Mouse (Mus musculus) stomach, embryonic 14.5 days (tissue): Measurements from ENCODE around the gene Bcl9l. TPM values are rescaled to one million over a fixed set of nuclear protein-coding genes. Genes with fewer than 3 reads are reported as not detected.

Source experiments
- ATAC-seq: fragments of 200-750 bp; cut with Nextera tagmentation; 2 replicates; pipeline ENCODE4 v1.8.0; 2017; ENCODE audit warnings: low read depth, moderate TSS enrichment; ENCODE audit not compliant: insufficient number of reproducible peaks, insufficient read depth, low FRiP score
- H3K27ac ChIP-seq: fragments of 300-500 bp; sonication (generic); 2 replicates; pipeline ENCODE4 v1.5.1; 2014; ENCODE audit warnings: mild to moderate bottlenecking, low read length, moderate library complexity, mixed read lengths
- H3K27me3 ChIP-seq: fragments of 300-500 bp; sonication (generic); 2 replicates; pipeline ENCODE4 v1.6.1; 2014; ENCODE audit warnings: low read length, control low read depth, mixed read lengths; ENCODE audit not compliant: control insufficient read depth, insufficient read depth
- H3K36me3 ChIP-seq: fragments of 300-500 bp; sonication (generic); 2 replicates; pipeline ENCODE4 v1.6.1; 2014; ENCODE audit warnings: mild to moderate bottlenecking, control low read depth, low read length, moderate library complexity, mixed read lengths; ENCODE audit not compliant: control insufficient read depth, insufficient read depth
- H3K4me1 ChIP-seq: fragments of 300-500 bp; sonication (generic); 2 replicates; pipeline ENCODE4 v1.6.1; 2014; ENCODE audit warnings: low read length, control low read depth, mixed read lengths; ENCODE audit not compliant: control insufficient read depth, insufficient read depth
- H3K4me2 ChIP-seq: fragments of 300-500 bp; sonication (generic); replicated peaks from 2 replicates; pipeline ENCODE4 v1.6.1; 2014; ENCODE audit warnings: low read depth, low read length, control low read depth
- H3K4me3 ChIP-seq: fragments of 300-500 bp; sonication (generic); 2 replicates; pipeline ENCODE4 v1.5.1; 2014; ENCODE audit warnings: low read depth, low read length, control low read depth
- H3K9ac ChIP-seq: fragments of 300-500 bp; sonication (generic); replicated peaks from 2 replicates; pipeline ENCODE4 v1.6.1; 2014; ENCODE audit warnings: low read depth, mild to moderate bottlenecking, control low read depth, low read length, moderate library complexity, mixed read lengths
- H3K9me3 ChIP-seq: fragments of 300-500 bp; sonication (generic); 2 replicates; pipeline ENCODE4 v1.6.1; 2016; ENCODE audit warnings: low read depth, low read length, control low read depth; ENCODE audit not compliant: control insufficient read depth
- WGBS: fragments of 180-500 bp; shearing (Covaris S2); extraction: QIAGEN DNeasy Blood & Tissue Kit; methylation state at CpG from one replicate; pipeline ENCODE4 v1.1.7; 2014; 5-methylcytosine and 5-hydroxymethylcytosine counted together
- polyA plus RNA-seq: library from polyadenylated mRNA; unstranded; fragments of >200 nt; fragmentation: Nextera tagmentation; extraction: Ambion mirVana; gene quantifications from 2 replicates; pipeline ENCODE4 v1.2.1, GENCODE M21; 2014

The Bcl9l gene
- polyA plus RNA-seq, 1 experiment from 2014 or later, result 16.3 TPM

DNA sequence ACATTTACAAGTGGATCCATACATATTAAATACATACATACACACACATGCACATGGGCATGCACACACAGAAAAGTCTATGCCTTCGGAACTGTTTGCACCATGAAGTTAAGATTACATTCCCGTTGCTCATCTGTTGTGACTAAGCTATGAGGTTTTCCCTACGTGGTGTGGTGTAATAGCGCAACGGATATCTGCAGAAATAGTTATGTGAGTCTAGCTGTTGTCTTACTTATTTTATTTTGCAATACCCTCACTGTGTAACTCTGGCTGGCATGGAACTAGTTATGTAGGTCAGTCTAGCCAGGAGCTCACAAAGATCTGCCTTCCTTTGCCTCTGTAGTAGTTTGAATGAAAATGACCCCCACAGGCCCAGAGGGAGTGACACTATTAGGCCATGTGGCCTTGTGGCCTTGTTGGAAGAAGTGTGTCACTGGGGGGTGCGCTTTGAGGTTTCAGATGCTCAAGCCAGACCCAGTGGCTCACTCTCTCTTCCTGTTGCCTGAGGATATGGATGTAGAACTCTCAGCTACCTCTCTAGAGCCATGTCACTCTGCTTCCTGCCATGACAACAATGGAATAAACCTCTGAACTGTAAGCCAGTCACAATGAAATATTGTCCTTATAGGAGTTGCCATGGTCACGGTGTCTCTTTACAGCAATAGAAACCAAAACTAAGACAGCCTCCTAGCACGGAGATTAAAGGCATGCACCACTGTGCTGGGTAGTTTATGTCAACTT lies 66.0 kb downstream of the Bcl9l start:
- no peaks in the 10 kb centered on the region for H3K36me3 ChIP-seq
- H3K4me3 ChIP-seq, result no peak overlapping the region
- H3K27ac ChIP-seq, result no peak overlapping the region
- no peak for ATAC-seq
- H3K9me3 ChIP-seq, result no peaks in the 10 kb centered on the region
- no peak overlapping the region for H3K9ac ChIP-seq
- no peaks in the 10 kb centered on the region for H3K4me1 ChIP-seq
- WGBS, result 92% methylated on average over 8 of the region's 8 CpGs
- no peak overlapping the region for H3K4me2 ChIP-seq
- H3K27me3 ChIP-seq, result no peaks in the 10 kb centered on the region

DNA sequence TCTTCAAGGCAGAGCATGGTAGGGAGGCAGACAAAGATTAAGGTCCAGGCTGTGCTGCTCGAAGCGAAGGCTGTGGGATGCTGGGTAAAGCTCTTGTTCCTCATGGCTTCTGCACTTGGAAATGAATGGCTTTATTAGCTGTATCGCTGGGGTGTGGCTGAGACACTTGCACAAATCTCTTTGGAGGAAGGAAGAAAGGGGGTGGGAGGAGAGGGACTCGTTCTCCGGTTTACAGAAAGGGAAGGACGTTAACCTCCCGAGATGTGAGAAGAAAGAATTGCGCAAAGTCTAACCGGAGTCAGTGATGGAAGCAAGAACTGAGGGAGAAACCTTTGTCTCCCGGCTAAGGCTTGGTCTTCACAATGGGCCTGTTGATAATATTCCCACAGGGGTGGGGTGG lies 68.5 kb downstream of the Bcl9l start:
- Histone ChIP-seq H3K4me2 (no peak overlapping the region), H3K36me3 (no peaks in the 10 kb centered on the region), H3K9ac (no peak overlapping the region), H3K9me3 (no peaks in the 10 kb centered on the region), H3K27ac (no peak overlapping the region), H3K4me1 (no peaks in the 10 kb centered on the region), H3K4me3 (no peak overlapping the region), H3K27me3 (no peaks in the 10 kb centered on the region)
- no peak for ATAC-seq
- WGBS, result 89% methylated on average over 10 of the region's 10 CpGs

DNA sequence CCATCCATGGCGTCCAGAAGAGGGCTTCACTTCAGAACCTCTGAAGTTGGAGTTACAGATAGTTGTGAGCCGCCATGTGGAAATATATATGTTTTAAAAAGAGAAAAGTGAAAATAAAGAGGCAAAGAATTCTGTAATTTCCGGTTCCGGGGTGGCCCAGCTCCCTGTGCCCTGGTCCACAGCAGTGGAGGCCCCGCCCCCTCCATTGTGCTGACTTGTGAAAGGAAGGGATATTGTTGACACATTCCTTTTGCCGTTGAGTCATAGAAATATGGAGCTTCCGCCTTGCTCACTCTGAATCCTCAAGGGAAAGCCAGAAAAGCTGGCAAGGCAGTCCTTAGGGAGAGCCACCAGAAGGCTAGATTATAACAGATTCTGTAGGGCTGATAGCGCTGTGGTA lies 69.5 kb downstream of the Bcl9l start:
- Histone ChIP-seq H3K36me3 (no peaks in the 10 kb centered on the region), H3K4me1 (no peaks in the 10 kb centered on the region), H3K9me3 (no peaks in the 10 kb centered on the region), H3K9ac (no peak overlapping the region), H3K4me2 (no peak overlapping the region), H3K4me3 (no peak overlapping the region), H3K27ac (no peak overlapping the region), H3K27me3 (no peaks in the 10 kb centered on the region)
- WGBS, result 61% methylated on average over 8 of the region's 8 CpGs
- peak; percentile 49; the same call in 1 of the 2 replicates for ATAC-seq

Other genes with a start within 250 kb of the Bcl9l start
- gene Cbl, start 248.8 kb upstream of the Bcl9l start, polyA plus RNA-seq, result 18.5 and 19.9 TPM in 2 replicates
- gene Ccdc153, start 242.1 kb upstream of the Bcl9l start, polyA plus RNA-seq, result not detected in 2 replicates
- 0.12 and 0.27 TPM in 2 replicates for gene Pdzd3, start 231.4 kb upstream of the Bcl9l start, polyA plus RNA-seq
- 7.2 and 8.4 TPM in 2 replicates for gene Nlrx1, start 214.2 kb upstream of the Bcl9l start, polyA plus RNA-seq
- gene Abcg4, start 194.2 kb upstream of the Bcl9l start, polyA plus RNA-seq, result 5.1 and 5.9 TPM in 2 replicates
- gene Hinfp, start 177.2 kb upstream of the Bcl9l start, polyA plus RNA-seq, result 21.3 and 23.4 TPM in 2 replicates
- gene C2cd2l, start 162.5 kb upstream of the Bcl9l start, polyA plus RNA-seq, result 5.7 and 9.6 TPM in 2 replicates
- gene Dpagt1, start 156.8 kb upstream of the Bcl9l start, polyA plus RNA-seq, result 44.5 and 46.7 TPM in 2 replicates
- gene H2afx, start 148.1 kb upstream of the Bcl9l start, polyA plus RNA-seq, result 289 and 335 TPM in 2 replicates
- gene Hmbs, start 138.6 kb upstream of the Bcl9l start, polyA plus RNA-seq, result 112 and 130 TPM in 2 replicates
- gene Vps11, start 121.2 kb upstream of the Bcl9l start, polyA plus RNA-seq, result 24.5 and 25.4 TPM in 2 replicates
- gene Hyou1, start 103.3 kb upstream of the Bcl9l start, polyA plus RNA-seq, result 22.1 and 29.4 TPM in 2 replicates
- gene Slc37a4, start 86.0 kb upstream of the Bcl9l start, polyA plus RNA-seq, result 22.3 and 23.7 TPM in 2 replicates
- gene Rps25, start 75.7 kb upstream of the Bcl9l start, polyA plus RNA-seq, result 2,532 and 2,694 TPM in 2 replicates
- 118 and 123 TPM in 2 replicates for gene Trappc4, start 75.2 kb upstream of the Bcl9l start, polyA plus RNA-seq
- gene Ccdc84, start 64.3 kb upstream of the Bcl9l start, polyA plus RNA-seq, result 27.0 and 30.7 TPM in 2 replicates
- gene Foxr1, start 41.7 kb upstream of the Bcl9l start, polyA plus RNA-seq, result not detected in 2 replicates
- gene Upk2, start 27.8 kb upstream of the Bcl9l start, polyA plus RNA-seq, result 25.9 and 26.4 TPM in 2 replicates
- 0.13 and 0.27 TPM in 2 replicates for gene Cxcr5, start 79.1 kb downstream of the Bcl9l start, polyA plus RNA-seq
- gene Ddx6, start 122.1 kb downstream of the Bcl9l start, polyA plus RNA-seq, result 31.1 and 39.0 TPM in 2 replicates
- not detected in 2 replicates for gene Treh, start 190.4 kb downstream of the Bcl9l start, polyA plus RNA-seq